Mouse (Mus musculus) liver, embryonic 14.5 days (tissue): Measurements from ENCODE around the gene Trim47.

Source experiments
- CTCF ChIP-seq: IDR thresholded peaks from 2 replicates; pipeline ENCODE4 v1.5.1; 2016; ENCODE audit warnings: antibody characterized with exemption, low read depth, control low read depth
- EP300 ChIP-seq: IDR thresholded peaks from 2 replicates; pipeline ENCODE4 v1.6.1; 2016; ENCODE audit warnings: antibody characterized with exemption, low read depth

GRCm38 (mm10) chr11:116109441-116110081 is 17.4 kb downstream of the Trim47 start:
- TF ChIP-seq CTCF (no peak), EP300 (no peak)
